Mouse (Mus musculus): ENCODE results near the gene Gm27027. TPM values are rescaled to one million over a fixed set of nuclear protein-coding genes. Genes with fewer than 3 reads are reported as not detected.
A peak's percentile ranks its signal among the peaks of the same experiment; 100 is the strongest.

The Gm27027 gene
- not detected in 2 replicates for polyA plus RNA-seq (2014; fragmentation: Nextera tagmentation; extraction: Ambion mirVana)

- WGBS: 94% methylated on average over 6 of the region's 6 CpGs
- ATAC-seq (ENCODE audit: low FRiP score): no peak
- DNase-seq (ENCODE audit: low spot score): no peak
- peaks cover 12% of the 10 kb centered on the region; the same call in 1 of the 2 replicates for H3K36me3 ChIP-seq (ENCODE audit: control insufficient read depth, insufficient read depth, low read length)
- no peak within 1 kb of the TSS for H3K27ac ChIP-seq (ENCODE audit: low read depth, low read length)
- H3K4me2 ChIP-seq (replicated peaks; ENCODE audit: low read depth, low read length): no peak within 1 kb of the TSS
- no peaks in the 10 kb centered on the region for H3K27me3 ChIP-seq (ENCODE audit: control insufficient read depth, insufficient read depth, low read length)
- H3K9me3 ChIP-seq (ENCODE audit: control insufficient read depth, low read length): no peaks in the 10 kb centered on the region
- no peaks in the 10 kb centered on the region for H3K4me1 ChIP-seq (replicated peaks; ENCODE audit: control insufficient read depth, insufficient read depth, low read length)
- H3K4me3 ChIP-seq (ENCODE audit: low read depth, low read length): no peak within 1 kb of the TSS
- no peak within 1 kb of the TSS for H3K9ac ChIP-seq (ENCODE audit: low read depth, low read length)
Observed at GRCm38 (mm10) chr2:93996254-93996653, at the start of gene Gm27027. Gene Gm27027, minus strand, starts transcription at chr2:93996354.

GRCm38 (mm10) chr2:94045411-94046090, 49.4 kb upstream of the Gm27027 start:
- H3K4me1 ChIP-seq (replicated peaks; ENCODE audit: control insufficient read depth, insufficient read depth, low read length): no peaks in the 10 kb centered on the region
- H3K36me3 ChIP-seq (ENCODE audit: control insufficient read depth, insufficient read depth, low read length): no peaks in the 10 kb centered on the region
- H3K27me3 ChIP-seq (ENCODE audit: control insufficient read depth, insufficient read depth, low read length): no peaks in the 10 kb centered on the region
- H3K4me2 ChIP-seq (replicated peaks; ENCODE audit: low read depth, low read length): no peak overlapping the region
- 88% methylated on average over 6 of the region's 6 CpGs for whole genome bisulfite sequencing
- ATAC-seq (ENCODE audit: low FRiP score) (no peak), DNase-seq (ENCODE audit: low spot score) (no peak)
- H3K9me3 ChIP-seq (ENCODE audit: control insufficient read depth, low read length): no peaks in the 10 kb centered on the region
- H3K27ac ChIP-seq (ENCODE audit: low read depth, low read length): no peak overlapping the region
- H3K9ac ChIP-seq (ENCODE audit: low read depth, low read length): no peak overlapping the region
- no peak overlapping the region for H3K4me3 ChIP-seq (ENCODE audit: low read depth, low read length)

GRCm38 (mm10) chr2:94044174-94044573, 48.0 kb upstream of the Gm27027 start:
- H3K9ac ChIP-seq (ENCODE audit: low read depth, low read length): no peak overlapping the region
- H3K4me3 ChIP-seq (ENCODE audit: low read depth, low read length): no peak overlapping the region
- H3K27ac ChIP-seq (ENCODE audit: low read depth, low read length): no peak overlapping the region
- no peaks in the 10 kb centered on the region for H3K9me3 ChIP-seq (ENCODE audit: control insufficient read depth, low read length)
- no peaks in the 10 kb centered on the region for H3K36me3 ChIP-seq (ENCODE audit: control insufficient read depth, insufficient read depth, low read length)
- no peaks in the 10 kb centered on the region for H3K27me3 ChIP-seq (ENCODE audit: control insufficient read depth, insufficient read depth, low read length)
- no peak for ATAC-seq (ENCODE audit: low FRiP score)
- WGBS: 86% methylated on average over 2 of the region's 2 CpGs
- DNase-seq (ENCODE audit: low spot score): no peak
- no peaks in the 10 kb centered on the region for H3K4me1 ChIP-seq (replicated peaks; ENCODE audit: control insufficient read depth, insufficient read depth, low read length)
- H3K4me2 ChIP-seq (replicated peaks; ENCODE audit: low read depth, low read length): no peak overlapping the region

GRCm38 (mm10) chr2:94043662-94044061, 47.5 kb upstream of the Gm27027 start:
- DNase-seq (ENCODE audit: low spot score) (peak; percentile 35), ATAC-seq (ENCODE audit: low FRiP score) (no peak)
- Histone ChIP-seq H3K4me3 (ENCODE audit: low read depth, low read length) (no peak overlapping the region), H3K9me3 (ENCODE audit: control insufficient read depth, low read length) (no peaks in the 10 kb centered on the region), H3K36me3 (ENCODE audit: control insufficient read depth, insufficient read depth, low read length) (no peaks in the 10 kb centered on the region), H3K9ac (ENCODE audit: low read depth, low read length) (no peak overlapping the region), H3K4me2 (replicated peaks; ENCODE audit: low read depth, low read length) (no peak overlapping the region), H3K4me1 (replicated peaks; ENCODE audit: control insufficient read depth, insufficient read depth, low read length) (no peaks in the 10 kb centered on the region), H3K27me3 (ENCODE audit: control insufficient read depth, insufficient read depth, low read length) (no peaks in the 10 kb centered on the region), H3K27ac (ENCODE audit: low read depth, low read length) (no peak overlapping the region)
- WGBS: 63% methylated on average over 5 of the region's 5 CpGs

- H3K36me3 ChIP-seq (ENCODE audit: control insufficient read depth, insufficient read depth, low read length): no peaks in the 10 kb centered on the region
- DNase-seq (ENCODE audit: low spot score): no peak
- 91% methylated on average over 3 of the region's 3 CpGs for WGBS
Observed at GRCm38 (mm10) chr2:94042461-94042860, 46.3 kb upstream of the Gm27027 start.

GRCm38 (mm10) chr2:94040391-94041125, 44.4 kb upstream of the Gm27027 start:
- Histone ChIP-seq H3K9me3 (ENCODE audit: control insufficient read depth, low read length) (no peaks in the 10 kb centered on the region), H3K36me3 (ENCODE audit: control insufficient read depth, insufficient read depth, low read length) (no peaks in the 10 kb centered on the region), H3K9ac (ENCODE audit: low read depth, low read length) (no peak overlapping the region), H3K27ac (ENCODE audit: low read depth, low read length) (no peak overlapping the region), H3K4me3 (ENCODE audit: low read depth, low read length) (no peak overlapping the region), H3K4me1 (replicated peaks; ENCODE audit: control insufficient read depth, insufficient read depth, low read length) (no peaks in the 10 kb centered on the region), H3K4me2 (replicated peaks; ENCODE audit: low read depth, low read length) (no peak overlapping the region), H3K27me3 (ENCODE audit: control insufficient read depth, insufficient read depth, low read length) (no peaks in the 10 kb centered on the region)
- no peak for DNase-seq (ENCODE audit: low spot score)
- WGBS: 94% methylated on average over 5 of the region's 5 CpGs
- no peak for ATAC-seq (ENCODE audit: low FRiP score)

More at GRCm38 (mm10) chr2:94042461-94042860, 46.3 kb upstream of the Gm27027 start:
- H3K4me1 ChIP-seq (replicated peaks; ENCODE audit: control insufficient read depth, insufficient read depth, low read length): no peaks in the 10 kb centered on the region
- no peak overlapping the region for H3K4me2 ChIP-seq (replicated peaks; ENCODE audit: low read depth, low read length)
- H3K4me3 ChIP-seq (ENCODE audit: low read depth, low read length): no peak overlapping the region
- H3K9me3 ChIP-seq (ENCODE audit: control insufficient read depth, low read length): no peaks in the 10 kb centered on the region
- no peak for ATAC-seq (ENCODE audit: low FRiP score)
- H3K9ac ChIP-seq (ENCODE audit: low read depth, low read length): no peak overlapping the region
- no peak overlapping the region for H3K27ac ChIP-seq (ENCODE audit: low read depth, low read length)
- no peaks in the 10 kb centered on the region for H3K27me3 ChIP-seq (ENCODE audit: control insufficient read depth, insufficient read depth, low read length)

GRCm38 (mm10) chr2:94035428-94036331, 39.5 kb upstream of the Gm27027 start:
- peak; percentile 53; the same call in 1 of the 2 replicates for ATAC-seq (ENCODE audit: low FRiP score)
- 67% methylated on average over 9 of the region's 9 CpGs for WGBS

GRCm38 (mm10) chr2:94030602-94031001, 34.4 kb upstream of the Gm27027 start:
- Histone ChIP-seq H3K9ac (ENCODE audit: low read depth, low read length) (no peak overlapping the region), H3K27me3 (ENCODE audit: control insufficient read depth, insufficient read depth, low read length) (no peaks in the 10 kb centered on the region), H3K36me3 (ENCODE audit: control insufficient read depth, insufficient read depth, low read length) (no peaks in the 10 kb centered on the region), H3K4me2 (replicated peaks; ENCODE audit: low read depth, low read length) (no peak overlapping the region), H3K27ac (ENCODE audit: low read depth, low read length) (no peak overlapping the region), H3K4me1 (replicated peaks; ENCODE audit: control insufficient read depth, insufficient read depth, low read length) (no peaks in the 10 kb centered on the region), H3K4me3 (ENCODE audit: low read depth, low read length) (no peak overlapping the region), H3K9me3 (ENCODE audit: control insufficient read depth, low read length) (no peaks in the 10 kb centered on the region)
- ATAC-seq (ENCODE audit: low FRiP score): no peak
- DNase-seq (ENCODE audit: low spot score): no peak

More at GRCm38 (mm10) chr2:94035428-94036331, 39.5 kb upstream of the Gm27027 start:
- Histone ChIP-seq H3K27me3 (ENCODE audit: control insufficient read depth, insufficient read depth, low read length) (no peaks in the 10 kb centered on the region), H3K4me2 (replicated peaks; ENCODE audit: low read depth, low read length) (no peak overlapping the region), H3K4me1 (replicated peaks; ENCODE audit: control insufficient read depth, insufficient read depth, low read length) (no peaks in the 10 kb centered on the region), H3K27ac (ENCODE audit: low read depth, low read length) (no peak overlapping the region), H3K36me3 (ENCODE audit: control insufficient read depth, insufficient read depth, low read length) (no peaks in the 10 kb centered on the region), H3K4me3 (ENCODE audit: low read depth, low read length) (no peak overlapping the region), H3K9me3 (ENCODE audit: control insufficient read depth, low read length) (no peaks in the 10 kb centered on the region), H3K9ac (ENCODE audit: low read depth, low read length) (no peak overlapping the region)
- DNase-seq (ENCODE audit: low spot score): peak; percentile 81
